Mouse (Mus musculus): Measurements from ENCODE around the gene Btg1-ps1.
"Not testable (repeated sequence)": the region's sequence is repeated elsewhere in the genome, so short reads cannot be mapped to it uniquely, and the experiment has no call there.

The Btg1-ps1 gene

DNA sequence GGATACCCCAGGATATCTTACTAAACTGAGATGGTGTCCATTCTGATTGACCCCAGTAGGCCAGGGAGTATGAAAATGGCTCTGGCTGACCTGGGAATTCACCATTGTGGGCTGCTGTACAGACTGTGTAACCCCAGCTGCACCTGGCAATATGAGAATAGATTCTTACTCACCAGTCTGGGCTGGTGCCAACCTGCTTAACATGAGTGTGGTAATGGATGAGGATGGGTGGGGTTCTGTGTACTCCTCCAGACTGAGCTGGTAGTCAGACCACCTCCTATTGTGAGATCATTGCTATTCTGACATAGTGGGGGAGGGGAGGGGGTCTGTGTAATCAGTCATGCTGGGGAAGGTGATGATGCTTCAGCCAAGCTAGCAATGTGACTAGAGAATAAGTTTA is at the start of gene Btg1-ps1:
Btg1-ps1 (minus strand) TSS at position 219 of the 400 bp plus-strand sequence.
- not testable (repeated sequence) for DNase-seq (ENCODE audit: low read depth)

DNA sequence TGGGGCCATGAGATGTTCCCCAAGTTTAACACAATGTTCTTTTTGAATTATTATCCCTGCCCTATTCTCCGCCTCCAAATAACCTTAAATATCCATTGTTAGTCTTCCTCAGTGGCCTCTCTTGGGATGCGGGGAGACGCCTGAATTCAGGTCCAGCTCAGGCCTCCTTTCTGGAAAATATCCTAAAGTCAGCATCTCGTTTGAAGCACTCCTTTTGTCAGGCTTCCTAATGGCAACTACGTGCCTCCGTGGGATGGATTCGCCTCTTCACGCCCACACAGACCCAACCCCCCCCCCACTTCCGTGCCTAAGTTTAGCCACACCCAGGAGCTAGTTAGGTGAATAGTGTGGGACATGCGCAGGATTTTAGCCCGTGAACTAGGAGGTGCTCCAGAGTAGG is 47.6 kb upstream of the Btg1-ps1 start, which contains the start of gene Rhox10:
Rhox10 (plus strand) TSS at position 301 of the 400 bp plus-strand sequence.
- no peak for DNase-seq (ENCODE audit: low read depth)

DNA sequence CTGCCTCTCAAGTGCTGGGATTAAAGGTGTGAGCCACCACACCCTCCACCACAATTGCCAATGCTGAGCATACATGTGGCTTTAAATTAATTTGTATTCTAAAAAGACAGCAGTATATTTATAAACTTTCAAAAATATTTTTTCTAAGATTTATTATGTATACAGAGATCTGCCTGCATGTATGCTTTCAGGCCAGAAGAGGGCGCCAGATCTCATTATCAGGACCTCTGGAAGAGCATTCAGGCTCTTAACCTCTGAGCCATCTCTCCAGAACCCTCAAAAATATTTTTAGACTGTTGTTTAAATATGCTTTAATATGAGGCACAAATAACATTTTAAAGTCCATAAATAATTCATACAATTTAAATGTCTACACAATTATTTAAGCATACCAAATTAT is 42.9 kb upstream of the Btg1-ps1 start:
- peak; percentile 8 for DNase-seq (ENCODE audit: low read depth)

DNA sequence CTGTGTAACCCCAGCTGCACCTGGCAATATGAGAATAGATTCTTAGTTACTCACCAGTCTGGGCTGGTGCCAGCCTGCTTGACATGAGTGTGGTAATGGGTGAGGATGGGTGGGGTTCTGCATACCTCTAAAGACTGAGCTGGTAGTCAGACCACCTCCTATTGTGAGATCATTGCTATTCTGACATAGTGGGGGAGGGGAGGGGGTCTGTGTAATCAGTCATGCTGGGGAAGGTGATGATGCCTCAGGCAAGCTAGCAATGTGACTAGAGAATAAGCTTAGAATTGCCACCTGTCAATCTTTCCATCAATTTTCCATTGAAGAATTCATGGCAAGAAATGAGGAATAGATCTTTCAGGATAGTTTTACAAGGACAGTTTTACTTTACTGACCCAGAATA is 24.4 kb upstream of the Btg1-ps1 start, which contains the start of gene Btg1-ps2:
Btg1-ps2 (minus strand) TSS at position 101 of the 400 bp plus-strand sequence.
- DNase-seq (ENCODE audit: low read depth), result not testable (repeated sequence)

DNA sequence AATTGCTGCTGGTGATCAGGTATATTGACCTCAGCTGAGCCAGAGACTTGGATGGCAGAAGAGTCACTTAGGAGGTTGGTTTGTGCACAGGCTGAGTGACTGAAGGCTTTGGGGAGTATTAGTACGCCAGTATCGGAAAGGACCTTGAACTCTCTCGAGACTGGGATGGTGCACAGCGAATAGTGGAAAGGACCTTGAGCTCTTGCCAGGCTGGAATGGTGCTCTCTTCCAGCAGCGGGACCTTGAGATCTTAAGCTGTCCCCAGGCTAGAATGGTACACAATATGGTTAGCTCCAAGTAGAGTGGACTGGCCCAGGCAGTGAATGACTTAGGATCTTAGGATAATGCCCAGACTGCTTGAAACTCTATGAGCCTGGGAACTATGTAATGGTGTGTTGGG is 21.1 kb upstream of the Btg1-ps1 start:
- no peak for DNase-seq (ENCODE audit: low read depth)

DNA sequence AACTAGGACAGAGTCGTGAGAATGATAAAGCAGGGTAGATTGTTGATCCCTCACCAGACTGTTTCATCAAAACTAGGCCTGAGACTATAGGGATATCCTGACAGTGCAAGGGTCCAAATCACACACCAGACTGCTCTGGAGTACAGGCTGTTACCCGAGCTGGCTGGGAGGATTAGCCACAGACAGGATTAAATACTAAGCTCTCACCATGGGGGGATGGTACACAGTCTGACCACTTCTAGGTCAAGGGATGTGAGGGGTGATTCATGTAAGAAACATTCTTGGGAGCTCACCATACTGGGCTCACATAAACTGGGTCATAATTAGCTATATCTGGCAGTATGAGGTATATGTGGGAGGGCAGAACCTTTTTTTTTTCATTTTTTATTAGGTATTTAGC is 15.2 kb upstream of the Btg1-ps1 start:
- no peak for DNase-seq (ENCODE audit: low read depth)

DNA sequence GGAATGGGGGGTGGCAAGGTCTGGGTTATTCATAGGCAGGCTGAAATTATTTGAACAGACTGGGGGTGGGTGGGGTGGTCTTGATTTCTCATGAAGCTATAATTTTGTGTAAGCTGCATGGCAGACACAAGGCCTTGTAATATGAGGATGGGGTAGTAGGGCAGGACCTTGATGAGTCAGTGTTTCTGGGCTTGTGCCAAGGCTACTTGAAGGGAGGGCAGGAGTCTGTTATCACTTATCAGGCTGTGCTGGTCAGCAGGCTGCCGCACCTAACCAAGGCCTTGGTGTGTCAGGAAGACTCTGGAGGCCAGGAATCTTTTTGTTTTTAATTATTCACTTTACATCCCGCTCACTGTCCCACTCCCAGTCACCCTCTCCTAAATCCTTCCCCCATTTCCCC is 9.9 kb downstream of the Btg1-ps1 start:
- DNase-seq (ENCODE audit: low read depth), result no peak
